Mouse (Mus musculus): Measurements from ENCODE around the gene Nppb.

The Nppb gene

DNA sequence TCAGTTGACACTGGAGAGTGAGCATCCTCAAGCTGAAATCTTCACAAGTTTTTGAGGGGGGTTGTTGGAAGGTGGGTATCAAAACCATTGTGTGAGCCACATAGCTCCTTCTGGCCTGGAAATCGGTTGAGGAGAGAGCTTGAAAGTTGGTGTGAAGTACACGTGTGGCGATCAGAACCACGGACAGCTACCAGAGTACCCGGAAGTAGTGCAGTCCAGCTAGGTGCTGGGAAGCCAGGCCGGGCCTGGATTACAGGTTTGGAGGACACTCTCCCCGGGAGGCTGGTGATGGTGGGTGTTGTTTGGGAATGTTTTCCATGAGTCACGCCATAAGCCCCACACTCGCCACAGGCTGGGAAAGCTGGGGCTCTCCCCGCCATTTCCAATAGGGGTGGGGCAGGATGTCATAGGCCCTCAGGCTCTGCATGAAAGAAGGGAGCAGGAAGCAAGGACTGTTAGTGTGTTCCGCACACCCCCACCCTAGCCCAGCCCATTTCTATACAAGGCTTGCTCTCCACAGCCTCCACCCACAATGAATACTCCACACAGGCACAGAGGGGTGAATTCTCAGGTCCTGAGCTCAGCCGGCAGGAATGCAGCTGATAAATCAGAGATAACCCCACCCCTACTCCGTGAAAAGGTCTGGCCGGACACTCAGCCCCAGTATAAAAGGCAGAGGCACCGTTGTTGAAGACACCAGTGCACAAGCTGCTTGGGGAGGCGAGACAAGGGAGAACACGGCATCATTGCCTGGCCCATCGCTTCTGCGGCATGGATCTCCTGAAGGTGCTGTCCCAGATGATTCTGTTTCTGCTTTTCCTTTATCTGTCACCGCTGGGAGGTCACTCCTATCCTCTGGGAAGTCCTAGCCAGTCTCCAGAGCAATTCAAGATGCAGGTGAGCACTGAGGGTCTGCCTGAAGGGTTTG lies at the start of gene Nppb:
Nppb (plus strand) TSS at position 584 of the 928 bp plus-strand sequence.
- no peak for DNase-seq (ENCODE audit: low spot score)

DNA sequence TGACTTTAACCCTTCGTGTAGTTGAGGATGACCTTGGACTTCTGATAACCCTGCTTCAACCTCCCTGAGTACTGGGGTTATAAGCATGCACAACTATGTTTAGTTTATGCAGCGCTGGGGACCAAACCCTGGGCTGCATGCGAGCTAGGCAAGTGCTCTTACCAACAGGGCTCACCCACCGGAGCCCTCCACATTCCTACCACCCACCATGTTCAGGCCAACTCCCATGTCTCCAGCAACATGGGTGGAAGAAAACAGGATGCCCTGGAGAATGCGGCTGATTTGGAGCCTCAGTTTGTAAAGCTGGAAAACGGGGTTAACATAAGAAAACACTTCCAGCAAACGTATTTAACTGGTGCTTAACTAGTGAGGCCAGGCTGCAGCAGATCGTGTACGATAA lies 49.7 kb upstream of the Nppb start:
- no peak for DNase-seq (ENCODE audit: low spot score)

DNA sequence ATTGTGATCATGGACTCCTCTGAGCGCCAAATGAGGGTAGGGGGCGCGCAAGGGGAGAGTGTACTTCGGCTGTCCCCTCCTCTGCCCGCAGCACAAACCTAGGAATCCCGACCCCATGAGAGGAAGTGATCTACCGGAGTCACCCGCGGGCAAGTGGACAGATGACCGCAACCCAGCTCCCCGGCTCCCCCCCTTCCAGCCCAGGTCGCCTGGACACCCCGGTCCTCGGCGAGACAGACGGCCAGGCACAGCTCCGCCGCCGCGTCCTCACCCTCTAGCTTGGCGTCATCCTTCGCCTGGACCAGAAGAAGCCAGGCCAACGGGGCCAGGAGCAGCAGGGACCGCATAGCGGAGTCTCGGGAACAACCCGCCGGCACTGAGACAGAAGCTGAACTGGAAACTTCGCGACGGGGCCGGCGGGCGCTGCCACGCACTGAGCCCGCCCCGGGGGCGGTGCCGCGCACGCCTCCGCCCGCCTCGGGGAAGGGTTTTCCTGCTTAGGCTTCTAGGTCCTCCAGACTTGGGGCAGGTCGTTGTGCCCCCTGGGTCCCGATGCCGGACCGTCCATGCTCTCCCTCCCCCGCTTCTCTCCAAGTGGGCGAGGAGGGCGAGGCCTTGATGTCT lies 49.1 kb upstream of the Nppb start, which contains the start of gene Plod1:
Plod1 (minus strand) TSS at position 437 of the 624 bp plus-strand sequence.
- peak; percentile 77 for DNase-seq (ENCODE audit: low spot score)

DNA sequence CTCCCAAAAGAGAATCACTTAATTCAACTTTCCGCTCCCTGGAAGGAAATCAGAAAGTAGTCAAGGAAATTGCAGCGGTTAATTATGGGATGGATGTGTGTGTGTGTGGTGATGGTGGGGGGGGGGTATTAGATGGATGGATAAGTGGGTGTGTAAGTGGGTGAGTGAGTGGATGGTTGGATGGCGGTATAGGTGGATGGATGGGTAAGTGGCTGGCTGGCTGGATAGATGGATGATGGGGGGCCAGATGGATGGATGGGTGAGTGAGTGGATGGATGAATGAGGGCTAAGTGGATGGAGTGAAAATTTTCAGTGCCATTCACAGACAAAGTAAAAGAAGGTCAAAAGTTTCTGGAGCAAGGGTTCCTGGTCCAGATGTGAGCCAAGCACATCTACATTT lies 48.6 kb upstream of the Nppb start:
- no peak for DNase-seq (ENCODE audit: low spot score)

DNA sequence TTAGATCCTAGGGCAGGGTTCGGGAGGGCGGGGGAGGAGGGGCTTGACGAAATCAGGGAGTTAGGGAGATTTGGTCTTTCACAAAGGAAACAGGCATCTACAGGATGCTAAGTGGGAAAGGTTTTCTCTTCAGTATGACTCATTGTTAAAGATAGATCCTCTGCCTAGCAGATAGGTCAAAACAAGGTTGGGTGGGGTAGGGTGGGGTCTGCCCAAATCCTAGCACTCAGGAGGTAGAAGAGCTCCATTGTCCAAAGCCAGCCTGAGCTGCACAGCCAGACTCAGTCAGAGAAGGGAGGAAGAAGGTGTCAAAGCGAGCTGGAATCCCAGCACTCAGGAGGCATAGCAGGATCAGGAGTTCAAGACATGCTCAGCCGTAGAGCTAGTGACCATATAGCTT lies 48.1 kb upstream of the Nppb start:
- DNase-seq (ENCODE audit: low spot score) = no peak

DNA sequence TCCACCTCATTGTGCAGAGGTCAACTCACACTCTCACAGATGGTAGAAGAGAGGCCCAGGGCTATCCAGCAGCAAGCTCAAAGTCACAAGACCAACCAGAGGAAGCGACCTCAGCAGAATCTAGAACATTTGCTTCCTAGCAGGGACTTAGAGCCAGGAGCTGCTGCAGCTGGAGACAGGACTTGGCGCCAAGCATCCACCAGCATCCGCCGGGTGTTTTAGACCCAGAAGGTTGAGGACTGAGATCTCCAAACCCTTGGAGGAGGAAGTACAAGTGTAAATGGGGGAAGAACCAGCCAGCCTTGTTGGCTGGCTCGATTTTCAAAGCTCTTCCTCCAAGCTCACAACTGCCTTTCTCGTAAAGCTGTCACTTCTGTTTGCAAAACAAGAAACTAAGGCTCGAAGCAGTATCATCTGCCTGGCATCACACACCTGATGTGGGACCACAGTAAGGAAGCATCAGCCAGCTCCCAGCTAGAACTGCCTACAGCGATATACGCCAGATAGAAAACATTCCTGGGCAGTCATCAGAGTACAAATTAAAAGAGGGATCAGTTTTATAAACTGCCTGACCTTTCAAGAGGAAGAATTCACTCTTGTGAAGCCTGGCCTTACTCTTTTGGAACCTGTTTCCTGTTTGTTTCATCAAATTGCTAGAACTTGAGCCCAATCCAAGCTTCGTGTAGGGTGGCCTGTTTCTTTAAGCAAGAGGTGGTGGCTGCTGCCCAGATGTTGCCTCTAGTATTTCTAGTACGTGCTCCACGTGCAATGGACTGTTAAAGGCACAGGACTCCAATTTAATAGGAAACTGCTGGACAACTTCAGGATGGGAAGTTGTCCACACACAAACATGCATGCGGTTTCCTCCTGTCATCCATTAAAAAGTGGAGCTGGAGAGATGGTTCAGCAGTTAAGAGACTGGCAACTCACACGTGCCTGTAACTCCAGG lies 47.2 kb upstream of the Nppb start:
- no peak for DNase-seq (ENCODE audit: low spot score)

DNA sequence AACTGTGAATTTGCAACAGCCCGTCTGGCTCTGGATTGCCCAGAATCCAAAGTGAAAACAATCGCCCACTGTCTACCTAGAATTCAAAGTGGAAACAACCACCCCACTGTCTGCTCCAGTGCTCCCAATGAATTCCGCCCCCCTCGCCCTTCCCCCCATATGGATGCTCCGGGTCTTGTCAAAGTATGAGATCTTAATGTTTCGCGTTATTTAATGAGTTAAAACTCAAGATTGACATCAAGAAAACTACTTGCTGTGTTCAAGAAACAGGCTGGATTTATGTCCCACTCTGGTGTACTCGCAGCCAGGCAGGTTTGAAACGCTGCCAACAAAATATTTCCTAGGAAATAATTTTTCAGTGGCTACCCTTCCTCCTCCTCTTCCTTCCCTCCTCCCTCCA lies 45.5 kb upstream of the Nppb start:
- no peak for DNase-seq (ENCODE audit: low spot score)

DNA sequence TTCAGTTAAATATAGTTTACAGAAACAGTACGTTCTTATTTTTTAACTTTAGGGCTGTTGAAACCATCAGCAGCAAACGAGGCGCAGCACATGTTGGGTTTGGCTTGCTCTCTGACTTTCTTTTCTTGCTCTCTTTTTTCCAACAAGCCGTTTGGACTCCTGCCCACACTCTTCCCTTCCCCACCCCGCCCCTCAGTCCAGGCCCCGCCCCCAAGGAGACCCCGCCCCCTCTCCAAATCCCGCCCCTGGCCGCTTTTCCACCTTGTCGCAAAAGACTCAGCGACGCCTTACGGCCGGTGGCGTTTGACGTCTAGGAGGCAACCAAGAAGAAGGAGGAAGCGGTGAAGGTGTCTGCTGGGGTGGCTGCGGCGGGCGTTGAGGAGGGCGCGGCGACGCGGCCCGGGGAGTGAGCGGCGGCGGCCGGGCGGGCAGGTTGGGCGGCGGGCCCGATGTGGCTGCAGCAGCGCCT lies 45.0 kb upstream of the Nppb start, which contains the start of gene 2510039O18Rik:
2510039O18Rik (plus strand) TSS at position 320 of the 469 bp plus-strand sequence.
- peak; percentile 55 for DNase-seq (ENCODE audit: low spot score)

DNA sequence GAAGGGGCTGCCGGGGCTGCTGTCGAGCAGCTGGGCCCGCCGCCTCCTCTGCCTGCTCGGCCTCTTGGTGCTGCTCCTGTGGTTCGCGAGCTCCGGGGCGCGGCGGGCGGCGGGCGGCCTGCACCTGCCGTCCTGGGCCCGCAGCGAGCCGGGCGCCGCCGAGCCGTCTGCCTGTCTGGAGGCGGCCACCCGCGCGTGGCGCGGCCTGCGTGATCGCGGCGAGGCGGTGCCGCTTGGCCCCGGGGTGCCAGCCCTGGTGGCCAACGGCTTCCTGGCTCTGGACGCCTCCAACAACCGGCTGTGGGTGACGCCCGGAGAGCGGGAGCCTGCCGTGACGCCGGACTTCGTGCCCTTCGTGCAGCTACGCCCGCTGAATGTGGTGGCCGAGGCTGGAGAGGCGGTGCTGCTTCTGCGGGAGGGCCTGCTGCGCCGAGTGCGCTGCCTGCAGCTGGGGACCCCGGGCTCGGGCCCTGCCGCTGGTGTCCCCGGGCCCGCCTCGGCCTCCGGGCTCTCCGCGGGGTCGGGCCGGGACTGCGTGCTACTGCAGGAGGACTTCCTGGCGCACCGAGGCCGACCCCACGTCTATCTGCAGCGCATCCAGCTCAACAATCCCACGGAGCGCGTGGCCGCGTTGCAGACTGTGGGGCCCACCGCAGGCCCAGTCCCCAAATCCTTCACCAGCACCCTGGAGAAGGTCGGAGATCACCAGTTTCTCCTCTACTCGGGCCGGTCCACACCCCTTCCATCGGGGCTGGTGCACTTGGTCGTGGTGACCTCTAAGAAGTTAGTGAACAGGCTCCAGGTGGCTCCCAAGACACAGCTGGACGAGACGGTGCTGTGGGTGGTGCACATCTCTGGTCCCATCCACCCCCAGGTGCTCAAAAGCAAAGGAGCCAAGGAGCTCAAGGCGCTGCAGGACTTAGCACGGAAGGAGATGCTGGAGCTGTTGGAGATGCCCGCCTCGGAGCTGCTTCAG lies 44.3 kb upstream of the Nppb start:
- no peak for DNase-seq (ENCODE audit: low spot score)

DNA sequence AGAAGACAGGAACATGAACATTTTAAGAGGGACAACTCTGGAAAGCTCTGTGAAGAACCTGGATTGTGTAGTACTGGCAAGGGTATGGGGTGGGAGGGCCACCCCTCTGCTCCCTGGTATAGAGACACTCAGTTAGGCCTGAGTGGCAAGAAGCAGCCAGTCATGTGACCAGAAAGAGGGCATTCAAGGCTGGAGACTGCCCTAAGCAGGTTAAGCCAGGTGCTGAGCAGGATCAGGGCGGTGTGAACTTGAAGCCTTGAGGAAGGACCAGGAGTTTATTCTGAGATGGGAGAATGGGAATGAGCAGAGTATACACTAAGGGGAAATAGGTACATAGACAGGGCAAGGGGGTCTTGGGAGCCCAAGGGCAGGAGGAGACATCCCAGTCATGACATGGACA lies 42.6 kb upstream of the Nppb start:
- no peak for DNase-seq (ENCODE audit: low spot score)

DNA sequence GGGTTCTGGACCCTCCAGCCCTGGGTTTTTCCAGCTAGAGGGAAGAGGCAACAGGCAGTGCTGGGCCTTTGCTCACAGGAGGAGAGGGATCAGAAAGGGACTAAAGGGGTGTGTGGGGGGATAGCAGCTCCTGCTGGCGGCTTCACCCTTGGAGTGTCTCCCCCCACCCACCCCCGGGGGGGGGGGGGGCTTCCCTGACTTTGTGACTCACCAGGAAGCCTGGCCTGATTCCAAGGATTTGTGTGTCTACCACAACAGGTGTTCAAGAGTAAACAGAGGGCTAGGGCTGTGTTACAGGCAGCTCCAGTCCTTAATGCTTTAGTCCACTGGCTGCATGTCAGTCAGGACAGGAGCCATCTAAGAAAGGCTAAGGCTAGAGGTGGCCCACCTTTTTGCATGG lies 38.1 kb upstream of the Nppb start:
- no peak for DNase-seq (ENCODE audit: low spot score)

DNA sequence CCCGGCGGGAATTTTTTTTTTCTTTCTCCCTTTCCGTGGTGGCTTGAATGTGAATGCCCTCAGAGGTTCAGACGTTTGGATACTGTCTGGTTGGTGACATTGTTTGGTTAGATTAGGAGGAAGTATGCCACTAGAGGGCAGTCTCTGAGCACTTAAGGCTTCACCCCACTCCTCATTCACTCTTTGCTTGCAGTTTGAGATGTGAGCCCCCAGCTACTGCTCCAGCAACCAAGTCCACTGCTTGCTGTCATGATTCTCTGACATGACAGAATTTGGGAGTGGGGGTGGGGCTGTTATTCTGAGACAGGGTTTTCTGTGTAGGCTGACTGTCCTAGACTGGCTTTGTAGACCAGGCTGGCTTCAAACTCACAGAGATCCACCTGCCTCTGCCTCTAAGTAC lies 32.0 kb upstream of the Nppb start:
- no peak for DNase-seq (ENCODE audit: low spot score)

DNA sequence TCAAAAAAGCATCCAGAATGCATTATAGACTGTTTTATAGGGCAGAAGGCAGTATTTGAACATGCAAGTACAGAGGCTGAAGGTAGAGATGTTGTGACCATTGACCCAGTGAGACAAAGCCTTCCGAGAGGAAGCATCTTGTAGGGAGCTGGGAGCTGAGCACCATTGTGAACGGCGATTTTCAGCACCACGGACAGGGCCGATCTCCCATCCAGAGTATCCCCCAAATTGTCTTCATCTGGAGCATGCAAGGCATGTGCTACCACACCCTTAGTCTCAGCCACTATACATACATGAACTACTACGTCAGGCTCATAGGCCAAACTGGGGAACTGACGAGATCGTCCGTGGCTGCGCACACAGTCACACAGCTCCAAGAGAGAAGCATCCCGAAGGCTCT lies 28.4 kb upstream of the Nppb start:
- DNase-seq (ENCODE audit: low spot score) = no peak

DNA sequence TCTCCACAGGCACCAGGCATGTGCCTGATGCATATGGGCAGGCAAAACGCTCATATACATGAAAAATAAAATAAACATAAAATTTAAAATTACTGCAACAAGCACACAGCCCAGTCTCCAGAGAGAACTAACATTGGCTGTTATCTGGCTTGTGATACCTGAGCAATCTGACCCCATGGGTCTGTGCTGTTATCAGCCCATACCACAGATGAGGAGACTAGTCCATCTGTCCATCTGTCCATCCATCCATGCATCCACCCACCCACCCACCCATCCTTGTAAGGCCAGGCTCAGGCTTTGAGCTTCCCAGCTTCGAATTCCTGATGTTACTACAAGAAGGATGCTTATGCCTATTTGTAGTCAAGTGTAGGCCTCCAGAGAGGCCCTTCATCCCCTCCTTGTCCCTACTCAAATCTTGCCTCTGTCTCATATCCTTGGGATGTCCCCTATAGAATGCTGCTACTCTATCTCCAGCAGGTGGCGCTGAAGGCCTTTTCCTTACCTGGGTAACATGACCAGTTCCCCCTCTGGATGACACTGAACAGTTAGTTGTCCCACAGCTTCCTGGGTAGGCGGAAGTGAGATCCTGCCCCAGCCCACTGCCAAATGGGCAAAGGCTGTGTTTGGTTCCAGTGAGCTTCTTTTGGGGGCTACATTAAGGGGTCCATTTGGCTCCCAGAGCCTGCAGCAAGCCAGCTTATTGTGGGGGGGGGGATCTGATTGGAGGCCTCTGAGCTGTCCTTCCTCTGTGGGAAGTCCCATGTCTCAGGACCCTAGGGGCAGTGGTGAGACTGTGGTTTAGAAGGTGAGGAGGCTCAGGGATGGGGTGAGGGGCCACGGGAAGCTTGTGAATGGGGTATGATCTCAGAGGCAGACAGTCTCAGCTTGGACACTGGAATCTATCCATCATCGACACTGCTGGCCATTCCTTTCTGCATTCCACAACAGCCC lies 25.4 kb upstream of the Nppb start:
- DNase-seq (ENCODE audit: low spot score) = no peak

DNA sequence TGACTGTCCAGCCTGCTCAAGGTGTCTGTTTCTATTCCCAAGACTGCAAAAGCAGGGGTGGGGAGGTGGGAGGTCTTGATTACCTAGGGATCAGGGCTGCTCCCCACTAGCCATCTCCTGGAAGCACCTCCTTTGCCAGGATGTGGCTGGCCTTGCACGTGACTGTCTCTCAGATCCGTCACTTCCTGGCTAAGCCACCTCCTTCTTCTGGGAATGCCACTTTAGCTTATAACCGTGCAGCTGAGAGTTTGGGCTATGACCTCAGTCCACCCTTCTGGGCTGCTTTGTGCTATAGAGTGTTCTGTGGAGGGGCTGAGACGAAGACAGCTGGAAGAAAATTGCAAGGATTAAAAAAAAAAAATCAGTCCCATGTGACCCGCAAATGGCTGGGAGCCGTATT lies 22.8 kb upstream of the Nppb start:
- DNase-seq (ENCODE audit: low spot score) = no peak

DNA sequence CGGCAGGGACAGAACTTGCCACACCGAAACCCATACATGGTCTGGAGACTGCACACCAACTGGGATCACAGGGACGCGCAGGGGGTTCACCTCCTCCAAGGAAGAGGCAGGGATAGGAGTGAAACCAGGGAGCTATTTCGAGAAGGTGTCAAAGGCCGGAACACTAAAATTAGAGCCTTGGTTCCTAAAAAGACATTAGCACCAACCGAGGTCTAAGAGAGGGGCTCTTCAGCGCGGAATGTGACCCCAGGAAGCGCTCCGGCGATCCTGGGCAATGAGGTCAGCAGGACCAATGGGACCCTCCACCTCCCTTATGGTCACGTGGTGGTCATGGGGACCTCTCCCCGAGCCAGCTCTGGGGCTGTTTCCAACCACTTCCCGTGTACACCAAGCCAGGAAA lies 22.0 kb upstream of the Nppb start:
- DNase-seq (ENCODE audit: low spot score) = no peak

DNA sequence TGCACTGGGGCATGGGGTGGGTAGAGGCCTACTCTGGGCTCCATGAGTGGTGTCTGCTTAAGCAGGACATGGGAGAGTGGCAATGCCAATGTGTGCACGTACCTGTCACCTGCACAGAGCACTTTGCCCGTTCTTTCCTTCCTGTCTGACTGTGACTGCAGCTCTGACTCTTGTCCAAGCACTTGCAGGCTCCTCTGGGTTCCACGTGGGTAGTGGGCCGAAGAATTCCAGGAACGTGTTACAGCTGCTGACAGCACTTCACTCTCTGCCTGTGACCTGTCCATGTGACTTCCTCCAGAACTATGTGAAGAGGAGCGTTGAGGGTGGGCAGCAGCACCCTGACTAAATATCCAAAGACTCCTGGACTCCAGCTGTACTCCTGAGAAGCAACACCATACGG lies 19.9 kb upstream of the Nppb start:
- DNase-seq (ENCODE audit: low spot score) = no peak

DNA sequence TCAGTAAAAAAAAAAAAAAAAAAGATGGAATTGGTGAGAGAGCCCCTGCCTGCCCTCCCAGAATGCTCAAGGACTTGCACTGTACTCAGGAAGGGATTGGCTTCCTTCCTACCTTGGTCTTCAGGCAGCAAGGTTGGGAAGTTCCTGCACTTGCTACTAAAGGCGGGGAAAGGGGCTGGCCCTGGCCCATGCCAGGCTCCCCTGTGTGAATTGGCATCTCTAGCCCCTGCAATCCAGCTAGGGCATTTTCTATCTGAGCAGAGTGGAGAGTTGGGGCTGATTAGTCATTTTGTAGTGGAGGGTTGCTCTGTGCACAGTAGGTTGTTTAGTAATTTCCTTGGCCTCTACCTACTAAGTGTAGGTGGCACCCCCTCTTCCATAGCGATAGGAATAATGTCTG lies 16.8 kb upstream of the Nppb start:
- no peak for DNase-seq (ENCODE audit: low spot score)

DNA sequence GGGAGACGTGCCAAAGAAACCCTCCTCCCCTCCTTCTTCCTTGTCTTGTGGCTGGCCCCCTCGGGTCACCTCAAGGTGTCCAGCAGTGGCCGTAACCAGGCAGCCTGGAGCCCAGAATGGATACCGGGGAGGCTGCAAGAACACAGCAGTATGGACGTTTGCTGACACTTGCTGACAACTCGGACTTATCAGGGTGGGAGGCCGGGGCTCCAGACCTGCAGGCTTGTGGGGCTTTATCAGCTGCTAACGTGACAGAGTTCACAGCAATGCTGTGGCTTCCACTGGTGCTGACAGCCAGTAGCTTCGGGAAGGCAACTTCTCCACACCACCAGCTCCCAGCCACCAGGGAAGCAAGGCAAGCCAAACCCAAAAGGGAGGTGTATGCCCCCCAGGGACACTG lies 16.3 kb upstream of the Nppb start:
- no peak for DNase-seq (ENCODE audit: low spot score)

DNA sequence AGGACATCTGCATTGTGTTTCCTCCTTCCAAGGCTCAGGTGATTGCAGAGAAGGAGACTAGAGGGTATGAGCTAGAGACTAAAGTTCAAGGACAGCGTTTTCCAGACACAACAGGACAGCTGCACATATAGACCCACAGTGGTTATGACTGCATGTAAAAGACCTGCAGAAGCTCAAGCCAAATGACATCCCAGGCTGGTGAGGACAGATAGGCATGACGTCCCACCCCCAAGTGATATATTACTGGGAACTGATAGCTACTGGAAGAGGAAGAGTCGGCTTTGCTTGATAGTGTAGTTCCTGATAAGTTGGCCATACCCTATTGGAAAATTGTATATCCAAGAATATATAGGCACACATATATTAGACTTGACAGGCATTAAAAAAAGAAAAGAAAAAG lies 9.4 kb upstream of the Nppb start:
- no peak for DNase-seq (ENCODE audit: low spot score)
